Mouse (Mus musculus) neutrophil, adult 5-6 weeks (primary cell): ENCODE data around the gene Ggcx. TPM values are rescaled to one million over a fixed set of nuclear protein-coding genes. Genes with fewer than 3 reads are reported as not detected.

Source experiments
- ATAC-seq: fragments of 151-379, 151-347 bp; 2 replicates; pipeline ENCODE4 v1.8.0; 2017; ENCODE audit warnings: mild to moderate bottlenecking, moderate TSS enrichment; ENCODE audit not compliant: insufficient number of reproducible peaks, poor library complexity, low FRiP score, severe bottlenecking; ENCODE audit errors: extremely low read depth
- total RNA-seq: library from RNA; stranded (forward); fragments of 200-1000 nt; gene quantifications from 2 replicates; pipeline ENCODE4 v1.2.3, GENCODE M21; 2017

Gene Ggcx
- 10.5 and 10.9 TPM in 2 replicates for total RNA-seq

GRCm38 (mm10) chr6:72414076-72414756, at the start of gene Ggcx:
Gene Ggcx, plus strand, starts transcription at chr6:72414308.
- ATAC-seq: peak; percentile 96

- ATAC-seq: no peak
These were observed 49.1 kb upstream of the Ggcx start for GRCm38 (mm10) chr6:72364985-72365384.

GRCm38 (mm10) chr6:72366304-72366703, 47.8 kb upstream of the Ggcx start:
- no peak for ATAC-seq

GRCm38 (mm10) chr6:72366844-72367443, 47.2 kb upstream of the Ggcx start, which contains the start of gene Rnf181:
Gene Rnf181, minus strand, starts transcription at chr6:72366956.
- ATAC-seq: no peak

GRCm38 (mm10) chr6:72367460-72367974, 46.6 kb upstream of the Ggcx start:
- ATAC-seq: no peak

GRCm38 (mm10) chr6:72369557-72369956, 44.6 kb upstream of the Ggcx start:
- no peak for ATAC-seq

GRCm38 (mm10) chr6:72370091-72370490, 44.0 kb upstream of the Ggcx start:
- no peak for ATAC-seq

GRCm38 (mm10) chr6:72371147-72371546, 43.0 kb upstream of the Ggcx start:
- no peak for ATAC-seq

- no peak for ATAC-seq
These were observed 42.5 kb upstream of the Ggcx start for GRCm38 (mm10) chr6:72371571-72371970.

GRCm38 (mm10) chr6:72373184-72373583, 40.9 kb upstream of the Ggcx start:
- ATAC-seq: no peak

GRCm38 (mm10) chr6:72374206-72374605, 39.9 kb upstream of the Ggcx start:
- ATAC-seq: no peak

GRCm38 (mm10) chr6:72374820-72375563, 39.1 kb upstream of the Ggcx start:
- ATAC-seq: peak; percentile 76

GRCm38 (mm10) chr6:72378510-72379234, 35.4 kb upstream of the Ggcx start:
- no peak for ATAC-seq

- ATAC-seq: 0 out of 2 replicates have a peak, but pooled peaks have one; percentile 1
These were observed 34.6 kb upstream of the Ggcx start for GRCm38 (mm10) chr6:72379377-72380130.

- peak; percentile 91 for ATAC-seq
These were observed 33.9 kb upstream of the Ggcx start, which contains the start of gene Vamp5 for GRCm38 (mm10) chr6:72380131-72380770. Gene Vamp5, minus strand, starts transcription at chr6:72380468.

- ATAC-seq: no peak
These were observed 31.6 kb upstream of the Ggcx start for GRCm38 (mm10) chr6:72382494-72382893.

GRCm38 (mm10) chr6:72383142-72383820, 30.8 kb upstream of the Ggcx start:
- no peak for ATAC-seq
